Mouse (Mus musculus) testis, adult 2 months (tissue): ENCODE data around the gene Thsd4.

Experiments used
- CTCF ChIP-seq: fragments of 200-500 bp; IDR thresholded peaks from 2 replicates; pipeline ENCODE4 v1.5.1; 2012; ENCODE audit warnings: low read depth, mild to moderate bottlenecking, inconsistent platforms, low read length, moderate library complexity; ENCODE audit not compliant: control insufficient read depth, insufficient read depth, insufficient replicate concordance
- POLR2A ChIP-seq: fragments of 200-500 bp; IDR thresholded peaks from 2 replicates; pipeline ENCODE4 v1.6.1; 2012; ENCODE audit warnings: low read depth, mild to moderate bottlenecking, inconsistent platforms, low read length, moderate library complexity; ENCODE audit not compliant: control insufficient read depth

DNA sequence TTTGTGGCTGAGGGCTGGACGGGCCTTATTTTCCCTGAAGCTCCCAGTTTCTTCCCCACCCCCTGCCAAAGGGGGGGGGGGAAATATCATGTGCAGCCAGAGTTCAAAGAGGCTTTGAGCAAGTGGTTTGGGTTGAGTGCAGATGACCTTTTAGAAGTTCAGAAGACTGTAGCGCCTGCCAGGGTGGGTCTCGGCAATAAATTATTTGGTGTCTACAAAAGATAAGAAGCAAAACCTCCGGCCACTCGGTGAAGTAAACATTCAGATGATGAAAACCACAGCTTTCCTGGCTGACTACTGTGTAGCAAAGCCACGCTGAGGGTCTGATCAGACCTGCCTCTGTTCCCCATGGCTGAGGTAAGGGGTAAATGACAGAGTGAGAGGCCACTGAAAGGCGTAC, 116.1 kb downstream of the Thsd4 start:
- no peak for TF ChIP-seq CTCF
- no peak for TF ChIP-seq POLR2A
